Mouse (Mus musculus): ENCODE measurements around the gene Rpl18.

DNA sequence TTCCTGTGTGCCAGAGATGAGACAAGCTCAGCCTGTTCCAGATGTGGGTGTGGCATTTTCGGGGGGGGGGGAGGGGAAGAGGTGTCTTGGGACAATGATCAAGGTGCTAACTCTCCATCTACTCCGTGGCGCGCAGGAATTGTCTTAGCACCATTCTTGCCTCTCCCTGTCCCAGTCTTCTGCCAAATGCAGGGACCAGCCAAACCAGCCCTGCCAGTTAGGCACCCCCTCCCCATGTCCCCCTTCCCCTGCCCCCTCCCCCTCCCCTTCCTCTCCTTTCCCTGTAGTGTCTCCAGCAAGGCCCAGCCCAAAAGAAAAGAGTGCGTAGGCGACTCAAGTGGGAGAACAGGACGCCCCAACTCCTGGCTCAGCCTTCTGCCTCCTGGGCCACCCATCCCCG, 51.5 kb downstream of the Rpl18 start:
- TF ChIP-seq EP300 (IDR thresholded peaks at IDR 0.05; ENCODE audit: low read depth) (no peak), CTCF (IDR thresholded peaks at IDR 0.05; ENCODE audit: low read depth) (no peak)
